ENCODE assay signal across 14 mouse cellular contexts in genomic region chr1:53791343-53791742, GRCm38 (mm10). TPM values are rescaled to one million over a fixed set of nuclear protein-coding genes. Genes with fewer than 3 reads are reported as not detected.
DNase-seq lines count a peak whose midpoint lies in the region; TF ChIP-seq lines count a peak whose summit lies in the region.
"Had no signal": no experiment of that assay in that cellular context is flagged by ENCODE, and none has a peak within 500 bp of the region (broad histone marks: within the 10 kb centered on the region; RNA-seq: fewer than 3 reads in every experiment).

No protein-coding gene starts in this region.

- no peaks in the 10 kb centered on the region for H3K9me3 ChIP-seq in MEL (replicated peaks; ENCODE audit: insufficient read depth, low read length)
- H3K9me3 ChIP-seq: embryonic facial prominence, embryonic 15.5 days; heart, embryonic 15.5 days; limb, embryonic 15.5 days; midbrain, embryonic 15.5 days had no signal

- H3K9ac ChIP-seq in MEL (ENCODE audit: control insufficient read depth, low read depth, low read length, poor library complexity, severe bottlenecking) = no peak overlapping the region
- H3K9ac ChIP-seq: embryonic facial prominence, embryonic 15.5 days; heart, embryonic 15.5 days; limb, embryonic 15.5 days; midbrain, embryonic 15.5 days had no signal

- no peak for TF ChIP-seq CTCF in MEL (IDR thresholded peaks at IDR 0.05 in 2 of 3, conservative IDR thresholded peaks at IDR 0.05 in 1 of 3; ENCODE audit: control insufficient read depth in 1 of 3, insufficient read depth in 1 of 3, low read depth in 2 of 3, low read length in 3 of 3, poor library complexity in 1 of 3, severe bottlenecking in 1 of 3)
- no peak for TF ChIP-seq CTCF in spleen, adult 2 months (IDR thresholded peaks at IDR 0.05; ENCODE audit: extremely low read depth, insufficient read depth, insufficient read length, insufficient replicate concordance)

- TF ChIP-seq RAD21 in MEL (IDR thresholded peaks at IDR 0.05; ENCODE audit: low read depth, low read length) = no peak

- no peaks in the 10 kb centered on the region for H3K27me3 ChIP-seq in MEL (ENCODE audit: control insufficient read depth in 1 of 2, insufficient read depth in 2 of 2, low read length in 2 of 2)
- H3K27me3 ChIP-seq in spleen, adult 2 months (ENCODE audit: control insufficient read depth, insufficient read depth, low read length) = no peaks in the 10 kb centered on the region
- H3K27me3 ChIP-seq: embryonic facial prominence, embryonic 15.5 days; heart, embryonic 15.5 days; limb, embryonic 15.5 days; midbrain, embryonic 15.5 days had no signal

- peaks cover 0 to 4% of the 10 kb centered on the region in 2 experiments; a peak in 2 of 4 replicates for H3K36me3 ChIP-seq in MEL (ENCODE audit: control insufficient read depth in 1 of 2, insufficient read depth in 2 of 2, low read length in 2 of 2)
- H3K36me3 ChIP-seq in spleen, adult 2 months (ENCODE audit: control insufficient read depth, insufficient read depth, low read length) = no peaks in the 10 kb centered on the region
- H3K36me3 ChIP-seq: embryonic facial prominence, embryonic 15.5 days; heart, embryonic 15.5 days; limb, embryonic 15.5 days; midbrain, embryonic 15.5 days had no signal

- DNase-seq in B cell, adult 2 months = peak; percentile 87 to 92
- DNase-seq in MEL (ENCODE audit: low read depth, low spot score) = peak; percentile 36
- DNase-seq in lung, postnatal 36 days = peak; percentile 60
- peak; percentile 86 to 95 for DNase-seq in spleen, adult 2 months (ENCODE audit: low read depth in 1 of 2, low spot score in 2 of 2)
- no peak for DNase-seq in kidney, adult 11 months
- DNase-seq in right cerebral cortex, postnatal 4 days = no peak
- DNase-seq in kidney, adult 18-20 months = no peak
- no peak for DNase-seq in layer of hippocampus, postnatal 14 days (ENCODE audit: low spot score in 2 of 2)
- DNase-seq: adrenal gland, adult 2 months; cerebellum, adult 11-12 months had no signal

- no peaks in the 10 kb centered on the region for H3K79me2 ChIP-seq in MEL (ENCODE audit: control insufficient read depth, insufficient read depth, low read length, poor library complexity)

- H3K4me3 ChIP-seq in MEL (ENCODE audit: control insufficient read depth in 1 of 2, insufficient read depth in 1 of 2, low read depth in 2 of 2, low read length in 2 of 2) = no peak overlapping the region
- peak overlapping the region; percentile 21; the same call in 1 of the 2 replicates for H3K4me3 ChIP-seq in spleen, adult 2 months (ENCODE audit: extremely low read depth, insufficient read depth, insufficient read length)
- H3K4me3 ChIP-seq: embryonic facial prominence, embryonic 15.5 days; heart, embryonic 15.5 days; limb, embryonic 15.5 days; midbrain, embryonic 15.5 days had no signal

- no peak overlapping the region for H3K27ac ChIP-seq in MEL (ENCODE audit: control insufficient read depth, low read depth, low read length)
- H3K27ac ChIP-seq in spleen, adult 2 months (ENCODE audit: insufficient read depth, low read length) = peak overlapping the region; percentile 95
- H3K27ac ChIP-seq: embryonic facial prominence, embryonic 15.5 days; heart, embryonic 15.5 days; limb, embryonic 15.5 days; midbrain, embryonic 15.5 days had no signal

- TF ChIP-seq POLR2A in MEL (IDR thresholded peaks at IDR 0.05; ENCODE audit: control insufficient read depth in 1 of 2, insufficient read depth in 1 of 2, low read depth in 1 of 2, low read length in 2 of 2, poor library complexity in 1 of 2) = no peak
- TF ChIP-seq POLR2A in spleen, adult 2 months (IDR thresholded peaks at IDR 0.05; ENCODE audit: low read depth, low read length) = peak; percentile 52

- 0 out of 4 replicates have a peak, but pooled peaks of 1 of the 2 experiments have one; percentile 17 for TF ChIP-seq EP300 in MEL (IDR thresholded peaks at IDR 0.05; ENCODE audit: low read depth in 1 of 2, low read length in 2 of 2)

- peaks cover 0 to 6% of the 10 kb centered on the region in 2 experiments; a peak in 1 of 4 replicates for H3K4me1 ChIP-seq in MEL (ENCODE audit: control insufficient read depth in 1 of 2, insufficient read depth in 2 of 2, low read length in 2 of 2)
- H3K4me1 ChIP-seq in spleen, adult 2 months (ENCODE audit: control insufficient read depth, insufficient read depth, insufficient read length) = peaks cover 37% of the 10 kb centered on the region; the same call in 1 of the 2 replicates
- H3K4me1 ChIP-seq: embryonic facial prominence, embryonic 15.5 days; heart, embryonic 15.5 days; limb, embryonic 15.5 days; midbrain, embryonic 15.5 days had no signal

- 15% methylated on average over 2 of the region's 2 CpGs for WGBS in spleen, adult 2 months

TF ChIP-seq in MEL, 35 proteins besides CTCF, POLR2A, EP300 and RAD21:
- no peak for TF ChIP-seq MYB (IDR thresholded peaks at IDR 0.05; ENCODE audit: low read depth, low read length)
- TF ChIP-seq SIN3A (IDR thresholded peaks at IDR 0.05; ENCODE audit: low read length) = 0 out of 2 replicates have a peak, but pooled peaks have one; percentile 35
- TF ChIP-seq BHLHE40 (IDR thresholded peaks at IDR 0.05; ENCODE audit: borderline replicate concordance, low read depth, low read length) = peak; percentile 52; the same call in 1 of the 2 replicates
- no peak for TF ChIP-seq GATA1 (IDR thresholded peaks at IDR 0.05; ENCODE audit: low read depth, low read length)
- peak; percentile 77 for TF ChIP-seq USF1 (IDR thresholded peaks at IDR 0.05; ENCODE audit: low read depth, low read length)
- TF ChIP-seq MXI1 (IDR thresholded peaks at IDR 0.05; ENCODE audit: low read depth, low read length) = 0 out of 2 replicates have a peak, but pooled peaks have one; percentile 14
- no peak for TF ChIP-seq JUND (IDR thresholded peaks at IDR 0.05; ENCODE audit: low read depth, low read length)
- peak; percentile 36; the same call in 1 of the 2 replicates for TF ChIP-seq ETS1 (IDR thresholded peaks at IDR 0.05; ENCODE audit: low read depth, low read length)

RNA-seq across cellular contexts. Expression of gene Stk17b, which starts 6.3 kb away (rescaled TPM):
- 6.4 and 8.6 TPM in 2 replicates for total RNA-seq in MEL (2012; rRNA removed)
- polyA plus RNA-seq in MEL (2012; ENCODE audit: insufficient read depth in 1 of 2, insufficient read length in 2 of 2, low read depth in 1 of 2, low replicate concordance in 2 of 2, missing spikeins in 1 of 2) = 1 to 10 TPM in 1 of 2 experiments, not detected in 1; 8.0 TPM
- 25.7 and 30.0 TPM in 2 replicates for polyA plus RNA-seq in spleen, adult 2 months (2012; rRNA removed)
- total RNA-seq in layer of hippocampus, postnatal 14 days (2021) = 1 to 10 TPM; 5.6 to 7.2 TPM

Comparison
In these comparisons a context has a peak if more than half of its experiments do, and no peak if none do; other contexts are left out.
1. DNase-seq: peak in B cell, adult 2 months (2 of 2), MEL (single experiment), lung, postnatal 36 days (single experiment) and spleen, adult 2 months (2 of 2); none in kidney, adult 11 months (single experiment), right cerebral cortex, postnatal 4 days (single experiment), kidney, adult 18-20 months (single experiment) and layer of hippocampus, postnatal 14 days (0 of 2).